In the genomic region with DNA sequence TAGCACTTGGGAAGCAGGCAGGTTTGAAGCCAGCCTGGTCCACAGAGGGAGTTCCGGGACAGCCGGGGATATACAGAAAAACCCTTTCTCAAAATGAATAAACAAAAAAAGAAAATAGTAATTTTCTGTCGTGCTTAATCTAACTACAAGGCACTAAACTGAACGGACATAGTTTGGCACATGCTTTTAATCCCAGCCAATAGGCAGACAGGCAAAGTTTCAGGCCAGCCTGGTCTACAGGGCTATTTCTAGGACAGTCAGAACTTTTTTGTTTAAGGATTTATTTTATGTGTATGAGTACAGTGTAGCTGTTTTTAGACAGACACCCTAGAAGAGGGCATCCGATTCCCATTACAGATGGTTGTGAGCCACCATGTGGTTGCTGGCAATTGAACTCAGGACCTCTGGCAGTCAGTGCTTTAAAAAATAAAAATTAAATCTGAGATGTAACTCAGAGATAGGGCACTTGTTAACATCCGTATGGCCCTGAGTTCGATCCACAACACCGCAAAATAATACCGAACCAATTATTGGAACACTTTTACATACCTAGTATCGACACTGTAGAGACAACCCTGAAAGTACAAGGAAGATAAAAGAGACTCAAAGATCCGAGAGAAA, we compare ENCODE assay signal across 8 mouse cellular contexts. TPM values are rescaled to one million over a fixed set of nuclear protein-coding genes. Genes with fewer than 3 reads are reported as not detected.
A peak's percentile ranks its signal among the peaks of the same experiment; 100 is the strongest.
DNase-seq lines count a peak whose midpoint lies in the region; ATAC-seq and TF ChIP-seq lines count a peak whose summit lies in the region.

No protein-coding gene starts in this region.

- 0 out of 2 replicates have a peak, but pooled peaks cover 2% of the 10 kb centered on the region for H3K36me3 ChIP-seq in heart, embryonic 14.5 days (ENCODE audit: control insufficient read depth, insufficient read depth, low read length)
- peaks cover 51% of the 10 kb centered on the region for H3K36me3 ChIP-seq in G1E (replicated peaks)
- H3K36me3 ChIP-seq in forebrain, embryonic 11.5 days (ENCODE audit: control insufficient read depth, insufficient read depth, low read length), result no peaks in the 10 kb centered on the region
- H3K36me3 ChIP-seq in liver, embryonic 12.5 days, result peaks cover 8% of the 10 kb centered on the region
- no peaks in the 10 kb centered on the region for H3K36me3 ChIP-seq in stomach, embryonic 15.5 days

- 0 out of 2 replicates have a peak, but pooled peaks have one; percentile 2 for ATAC-seq in heart, embryonic 14.5 days (ENCODE audit: insufficient number of reproducible peaks, insufficient read depth, low FRiP score, low read depth)
- no peak for ATAC-seq in G1E (ENCODE audit: extremely low read depth, insufficient number of reproducible peaks, low FRiP score, poor library complexity, severe bottlenecking)
- ATAC-seq in forebrain, embryonic 11.5 days (replicated peaks; ENCODE audit: low FRiP score), result peak; percentile 56
- ATAC-seq in liver, embryonic 12.5 days, result 0 out of 2 replicates have a peak, but pooled peaks have one; percentile 19
- no peak for ATAC-seq in stomach, embryonic 15.5 days (ENCODE audit: insufficient read depth, low FRiP score, low read depth)

- H3K9ac ChIP-seq in heart, embryonic 14.5 days (ENCODE audit: low read length), result peak overlapping the region; percentile 100
- H3K9ac ChIP-seq in forebrain, embryonic 11.5 days (ENCODE audit: low read length), result peak overlapping the region; percentile 70
- H3K9ac ChIP-seq in liver, embryonic 12.5 days, result peak overlapping the region; percentile 100
- H3K9ac ChIP-seq in stomach, embryonic 15.5 days, result peak overlapping the region; percentile 54; the same call in 1 of the 2 replicates

- no peak for DNase-seq in heart, adult 18-20 months
- DNase-seq in G1E (ENCODE audit: low spot score), result no peak
- no peak for DNase-seq in forebrain, embryonic 11.5 days (ENCODE audit: low spot score)
- no peak for DNase-seq in adrenal gland, postnatal 36 days
- no peak for DNase-seq in layer of hippocampus, adult 9-10 months (ENCODE audit: low spot score)

- H3K4me3 ChIP-seq in heart, embryonic 14.5 days (ENCODE audit: control insufficient read depth in 1 of 2, insufficient read depth in 1 of 2, low read depth in 1 of 2, low read length in 2 of 2), result peak overlapping the region; percentile 70 to 100
- peak overlapping the region; percentile 88 for H3K4me3 ChIP-seq in G1E (ENCODE audit: low read depth, low read length)
- peak overlapping the region; percentile 95 for H3K4me3 ChIP-seq in forebrain, embryonic 11.5 days (ENCODE audit: low read depth, low read length)
- peak overlapping the region; percentile 98 for H3K4me3 ChIP-seq in liver, embryonic 12.5 days
- peak overlapping the region; percentile 99 for H3K4me3 ChIP-seq in stomach, embryonic 15.5 days (replicated peaks)

- peak overlapping the region; percentile 66 for H3K4me2 ChIP-seq in heart, embryonic 14.5 days (ENCODE audit: low read length)
- H3K4me2 ChIP-seq in forebrain, embryonic 11.5 days (ENCODE audit: low read depth, low read length, severe bottlenecking), result peak overlapping the region; percentile 67
- H3K4me2 ChIP-seq in liver, embryonic 12.5 days, result peak overlapping the region; percentile 81
- H3K4me2 ChIP-seq in stomach, embryonic 15.5 days, result peak overlapping the region; percentile 61

- H3K9me3 ChIP-seq in heart, embryonic 14.5 days (ENCODE audit: control insufficient read depth, low read length), result no peaks in the 10 kb centered on the region
- no peaks in the 10 kb centered on the region for H3K9me3 ChIP-seq in G1E (replicated peaks)
- no peaks in the 10 kb centered on the region for H3K9me3 ChIP-seq in forebrain, embryonic 11.5 days (ENCODE audit: control insufficient read depth, low read length)
- no peaks in the 10 kb centered on the region for H3K9me3 ChIP-seq in liver, embryonic 12.5 days (replicated peaks)
- no peaks in the 10 kb centered on the region for H3K9me3 ChIP-seq in stomach, embryonic 15.5 days

- H3K27me3 ChIP-seq in heart, embryonic 14.5 days (ENCODE audit: control insufficient read depth, insufficient read depth, low read length), result no peaks in the 10 kb centered on the region
- no peaks in the 10 kb centered on the region for H3K27me3 ChIP-seq in G1E (ENCODE audit: insufficient read depth, low read length)
- H3K27me3 ChIP-seq in forebrain, embryonic 11.5 days (ENCODE audit: control insufficient read depth, insufficient read depth, low read length), result no peaks in the 10 kb centered on the region
- H3K27me3 ChIP-seq in liver, embryonic 12.5 days (replicated peaks), result no peaks in the 10 kb centered on the region
- H3K27me3 ChIP-seq in stomach, embryonic 15.5 days (replicated peaks), result no peaks in the 10 kb centered on the region

- no peak for TF ChIP-seq CTCF in G1E (IDR thresholded peaks at IDR 0.05; ENCODE audit: low read depth, low read length)

- H3K27ac ChIP-seq in heart, embryonic 14.5 days (replicated peaks in 1 of 2; ENCODE audit: control insufficient read depth in 1 of 2, insufficient read depth in 1 of 2, low read depth in 2 of 2, low read length in 2 of 2), result peak overlapping the region; percentile 82 to 86
- peak overlapping the region; percentile 100 for H3K27ac ChIP-seq in forebrain, embryonic 11.5 days (ENCODE audit: low read depth, low read length)
- peak overlapping the region; percentile 99 for H3K27ac ChIP-seq in liver, embryonic 12.5 days
- peak overlapping the region; percentile 87 for H3K27ac ChIP-seq in stomach, embryonic 15.5 days

- peaks cover 5 to 39% of the 10 kb centered on the region in 2 experiments for H3K4me1 ChIP-seq in heart, embryonic 14.5 days (ENCODE audit: control insufficient read depth in 2 of 2, insufficient read depth in 2 of 2, low read length in 2 of 2)
- H3K4me1 ChIP-seq in G1E (ENCODE audit: insufficient read depth, low read depth, low read length), result peaks cover 42% of the 10 kb centered on the region
- peaks cover 6% of the 10 kb centered on the region; the same call in 1 of the 2 replicates for H3K4me1 ChIP-seq in forebrain, embryonic 11.5 days (replicated peaks; ENCODE audit: control insufficient read depth, insufficient read depth, low read length)
- H3K4me1 ChIP-seq in liver, embryonic 12.5 days, result peaks cover 64% of the 10 kb centered on the region
- H3K4me1 ChIP-seq in stomach, embryonic 15.5 days, result peaks cover 20% of the 10 kb centered on the region; the same call in 1 of the 2 replicates

- 10% methylated on average over 11 of the region's 11 CpGs for WGBS in heart, embryonic 14.5 days
- 12% methylated on average over 11 of the region's 11 CpGs for WGBS in forebrain, embryonic 11.5 days
- WGBS in liver, embryonic 12.5 days (ENCODE audit: insufficient replicate concordance), result 7% methylated on average over 11 of the region's 11 CpGs
- WGBS in stomach, embryonic 15.5 days, result 5% methylated on average over 11 of the region's 11 CpGs

RNA-seq across cellular contexts. Expression of gene Srsf4, which starts 0.6 kb away (rescaled TPM):
- polyA plus RNA-seq in heart, embryonic 14.5 days (2014; fragmentation: Nextera tagmentation; extraction: Ambion mirVana), result 63.6 and 69.1 TPM in 2 replicates
- total RNA-seq in heart, adult 18-20 months (2021), result 10 to 100 TPM; 31.2 to 32.9 TPM
- total RNA-seq in G1E (2014; fragmentation: Nextera tagmentation) (44.8 and 53.1 TPM in 2 replicates), G1E (2017) (33.9 and 60.3 TPM in 2 replicates)
- polyA plus RNA-seq in G1E (2012), result 153 and 156 TPM in 2 replicates
- 191 TPM in 2 replicates for polyA plus RNA-seq in forebrain, embryonic 11.5 days (2014; fragmentation: Nextera tagmentation; extraction: Ambion mirVana)
- polyA plus RNA-seq in liver, embryonic 12.5 days (2016; fragmentation: Nextera tagmentation; extraction: Ambion mirVana), result 94.9 and 97.5 TPM in 2 replicates
- 95.1 and 97.8 TPM in 2 replicates for polyA plus RNA-seq in stomach, embryonic 15.5 days (2015; fragmentation: Nextera tagmentation; extraction: Ambion mirVana)
- total RNA-seq in adrenal gland, postnatal 36 days (2021), result 10 to 100 TPM; 59.3 to 63.3 TPM

RNA-seq across cellular contexts. Expression of gene Mecr, which starts 29.5 kb away (rescaled TPM):
- 39.1 and 44.1 TPM in 2 replicates for polyA plus RNA-seq in heart, embryonic 14.5 days (2014; fragmentation: Nextera tagmentation; extraction: Ambion mirVana)
- total RNA-seq in heart, adult 18-20 months (2021), result 10 to 100 TPM; 25.0 to 32.3 TPM
- 29.3 and 50.6 TPM in 2 replicates for total RNA-seq in G1E (2014; fragmentation: Nextera tagmentation)
- total RNA-seq in G1E (2017), result 38.0 and 40.0 TPM in 2 replicates
- 31.3 and 32.3 TPM in 2 replicates for polyA plus RNA-seq in G1E (2012)
- polyA plus RNA-seq in forebrain, embryonic 11.5 days (2014; fragmentation: Nextera tagmentation; extraction: Ambion mirVana), result 50.1 and 51.7 TPM in 2 replicates
- polyA plus RNA-seq in liver, embryonic 12.5 days (2016; fragmentation: Nextera tagmentation; extraction: Ambion mirVana), result 44.4 and 49.4 TPM in 2 replicates
- polyA plus RNA-seq in stomach, embryonic 15.5 days (2015; fragmentation: Nextera tagmentation; extraction: Ambion mirVana), result 57.5 and 66.0 TPM in 2 replicates
- 10 to 100 TPM; 83.5 to 85.4 TPM for total RNA-seq in adrenal gland, postnatal 36 days (2021)

RNA-seq across cellular contexts. Expression of gene Ptpru, which starts 34.7 kb away (rescaled TPM):
- polyA plus RNA-seq in heart, embryonic 14.5 days (2014; fragmentation: Nextera tagmentation; extraction: Ambion mirVana), result 1.2 and 1.5 TPM in 2 replicates
- total RNA-seq in heart, adult 18-20 months (2021), result 1 to 10 TPM; 4.6 to 9.5 TPM
- total RNA-seq in G1E (2014; fragmentation: Nextera tagmentation), result 41.8 and 44.4 TPM in 2 replicates
- total RNA-seq in G1E (2017), result 5.5 and 7.3 TPM in 2 replicates
- polyA plus RNA-seq in G1E (2012), result 53.1 and 54.0 TPM in 2 replicates
- polyA plus RNA-seq in forebrain, embryonic 11.5 days (2014; fragmentation: Nextera tagmentation; extraction: Ambion mirVana), result 40.7 and 44.3 TPM in 2 replicates
- polyA plus RNA-seq in liver, embryonic 12.5 days (2016; fragmentation: Nextera tagmentation; extraction: Ambion mirVana), result 2.7 and 2.8 TPM in 2 replicates
- 10.5 and 12.6 TPM in 2 replicates for polyA plus RNA-seq in stomach, embryonic 15.5 days (2015; fragmentation: Nextera tagmentation; extraction: Ambion mirVana)
- 10 to 100 TPM; 34.2 to 75.7 TPM for total RNA-seq in adrenal gland, postnatal 36 days (2021)

RNA-seq across cellular contexts. Expression of gene Tmem200b, which starts 48.8 kb away (rescaled TPM):
- polyA plus RNA-seq in heart, embryonic 14.5 days (2014; fragmentation: Nextera tagmentation; extraction: Ambion mirVana), result 3.6 and 4.3 TPM in 2 replicates
- total RNA-seq in heart, adult 18-20 months (2021), result 1 to 10 TPM; 5.6 to 6.7 TPM
- total RNA-seq in G1E (2014; fragmentation: Nextera tagmentation) (not detected in 2 replicates), G1E (2017) (0.06 and 0.22 TPM in 2 replicates)
- polyA plus RNA-seq in G1E (2012), result not detected in 2 replicates
- polyA plus RNA-seq in forebrain, embryonic 11.5 days (2014; fragmentation: Nextera tagmentation; extraction: Ambion mirVana), result 0.72 and 1.2 TPM in 2 replicates
- 0.81 and 1.3 TPM in 2 replicates for polyA plus RNA-seq in liver, embryonic 12.5 days (2016; fragmentation: Nextera tagmentation; extraction: Ambion mirVana)
- 0.99 and 1.2 TPM in 2 replicates for polyA plus RNA-seq in stomach, embryonic 15.5 days (2015; fragmentation: Nextera tagmentation; extraction: Ambion mirVana)
- 1 to 10 TPM; 8.8 to 9.7 TPM for total RNA-seq in adrenal gland, postnatal 36 days (2021)

Comparison
In these comparisons a context has a peak if more than half of its experiments do, and no peak if none do; other contexts are left out.
1. ATAC-seq: peak in heart, embryonic 14.5 days (single experiment), forebrain, embryonic 11.5 days (single experiment) and liver, embryonic 12.5 days (single experiment); none in G1E (single experiment) and stomach, embryonic 15.5 days (single experiment).
2. Peak in every context shown above with its lines, with median percentiles within 50 percentile points of each other: H3K27ac ChIP-seq, H3K4me2 ChIP-seq, H3K4me3 ChIP-seq and H3K9ac ChIP-seq.